Mouse (Mus musculus): ENCODE results near the gene Pald1.

DNA sequence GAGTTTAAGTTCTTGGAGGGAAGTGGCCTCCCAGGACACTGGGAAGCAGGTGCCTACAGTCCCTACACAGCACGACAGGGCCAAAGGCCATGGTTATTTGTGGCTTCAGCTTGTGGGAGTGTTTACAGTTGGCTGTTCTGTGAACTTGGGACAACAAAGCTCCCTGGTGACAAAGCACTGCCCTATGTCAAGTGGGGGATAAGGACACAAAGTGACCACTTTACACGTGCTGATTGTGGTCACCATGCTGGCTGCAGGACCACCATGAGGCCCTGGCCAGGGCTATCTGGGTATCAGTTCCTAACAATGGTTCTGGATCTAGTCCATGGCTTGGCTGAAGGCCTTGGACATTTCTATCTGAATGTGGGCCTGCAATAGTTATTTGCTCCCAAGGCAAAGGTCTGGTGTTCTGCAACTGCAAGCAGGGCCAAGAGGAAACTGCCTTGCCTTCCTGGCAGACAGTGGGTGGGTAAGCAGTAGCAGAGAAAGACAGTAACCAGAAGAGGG lies 43.0 kb upstream of the Pald1 start:
- TF ChIP-seq CTCF (IDR thresholded peaks at IDR 0.05; ENCODE audit: low read depth, low read length) = no peak
- TF ChIP-seq POLR2A (IDR thresholded peaks at IDR 0.05; ENCODE audit: borderline replicate concordance, low read depth, low read length) = no peak
